Mouse (Mus musculus) heart, postnatal 10 days (tissue): ENCODE measurements at regions not wholly inside any gene's neighbourhood (a gene's known extent, or its start where the extent isn't known, plus 50 kb on each side); places are given as distances from the start of the nearest gene placed in this dataset.

Experiments
- DNase-seq, 2 experiments: peaks; one replicate each; pipeline ENCODE4 v3.0.0; 2021
- intact Hi-C: fragments of 180-260 bp; cut with DNase I; formaldehyde crosslinking; loops from one replicate; pipeline ENCODE4 v1.15.1; 2025

- intact Hi-C loops = no loop called here
- no peak for DNase-seq
These were observed 193.1 kb upstream of the Prkcq start for GRCm38 (mm10) chr2:10978772-10979171.

- no peak for DNase-seq
- intact Hi-C loops = no loop called here
These were observed 185.8 kb upstream of the Prkcq start for GRCm38 (mm10) chr2:10986101-10986500.

- intact Hi-C loops = no loop called here
- no peak for DNase-seq
These were observed 181.7 kb upstream of the Prkcq start for GRCm38 (mm10) chr2:10990043-10990728.

GRCm38 (mm10) chr2:10998798-10999197 is 173.1 kb upstream of the Prkcq start:
- DNase-seq = no peak
- intact Hi-C loops = no loop called here

- intact Hi-C loops = no loop called here
- DNase-seq = no peak
These were observed 172.7 kb upstream of the Prkcq start for GRCm38 (mm10) chr2:10999217-10999618.

GRCm38 (mm10) chr2:11005806-11006205 is 166.1 kb upstream of the Prkcq start:
- DNase-seq = no peak
- intact Hi-C loops = no loop called here

GRCm38 (mm10) chr2:11011041-11011962 is 160.6 kb upstream of the Prkcq start:
- no peak for DNase-seq
- intact Hi-C loops = no loop called here

- intact Hi-C loops = no loop called here
- no peak for DNase-seq
These were observed 159.5 kb upstream of the Prkcq start for GRCm38 (mm10) chr2:11012312-11012860.

GRCm38 (mm10) chr2:11013154-11013553 is 158.8 kb upstream of the Prkcq start:
- DNase-seq = no peak
- intact Hi-C loops = no loop called here

GRCm38 (mm10) chr2:11016446-11016845 is 155.5 kb upstream of the Prkcq start:
- DNase-seq = no peak
- intact Hi-C loops = no loop called here

- no peak for DNase-seq
- intact Hi-C loops = no loop called here
These were observed 139.0 kb upstream of the Prkcq start for GRCm38 (mm10) chr2:11032891-11033290.

GRCm38 (mm10) chr2:11034178-11034577 is 137.7 kb upstream of the Prkcq start:
- no peak for DNase-seq
- intact Hi-C loops = no loop called here

GRCm38 (mm10) chr2:11037343-11037742 is 134.6 kb upstream of the Prkcq start:
- intact Hi-C loops = no loop called here

GRCm38 (mm10) chr2:11038440-11038839 is 133.5 kb upstream of the Prkcq start:
- intact Hi-C loops = no loop called here
- DNase-seq = no peak

More at GRCm38 (mm10) chr2:11037343-11037742, 134.6 kb upstream of the Prkcq start:
- DNase-seq = no peak

- no peak for DNase-seq
- intact Hi-C loops = no loop called here
These were observed 131.9 kb upstream of the Prkcq start for GRCm38 (mm10) chr2:11040005-11040404.

GRCm38 (mm10) chr2:11044727-11045274 is 127.1 kb upstream of the Prkcq start:
- intact Hi-C loops = no loop called here
- no peak for DNase-seq

GRCm38 (mm10) chr2:11051621-11052020 is 120.3 kb upstream of the Prkcq start:
- intact Hi-C loops = no loop called here

GRCm38 (mm10) chr2:11059731-11060425 is 112.0 kb upstream of the Prkcq start:
- intact Hi-C loops = loop anchor here (1.0 to 2.0 kb wide), 2 partner anchors 275 to 693 kb away; no protein-coding TSS in a partner anchor

More at GRCm38 (mm10) chr2:11051621-11052020, 120.3 kb upstream of the Prkcq start:
- DNase-seq = no peak

GRCm38 (mm10) chr2:11067384-11067783 is 104.5 kb upstream of the Prkcq start:
- DNase-seq = no peak
- intact Hi-C loops = no loop called here

More at GRCm38 (mm10) chr2:11059731-11060425, 112.0 kb upstream of the Prkcq start:
- peak; percentile 53 to 66 for DNase-seq

- intact Hi-C loops = no loop called here
These were observed 88.4 kb upstream of the Prkcq start for GRCm38 (mm10) chr2:11083536-11083935.

More at GRCm38 (mm10) chr2:11083536-11083935, 88.4 kb upstream of the Prkcq start:
- no peak for DNase-seq
